Mouse (Mus musculus) liver, embryonic 12.5 days (tissue): ENCODE results near the gene Fnbp1. TPM values are rescaled to one million over a fixed set of nuclear protein-coding genes. Genes with fewer than 3 reads are reported as not detected.

Source experiments
- ATAC-seq: fragments of 200-750 bp; cut with Nextera tagmentation; 2 replicates; pipeline ENCODE4 v1.8.0; 2017; ENCODE audit warnings: moderate number of reproducible peaks, mild to moderate bottlenecking, moderate library complexity
- H3K27ac ChIP-seq: fragments of 300-500 bp; sonication (generic); 2 replicates; pipeline ENCODE4 v1.5.1; 2016; ENCODE audit warnings: mild to moderate bottlenecking
- H3K27me3 ChIP-seq: fragments of 300-500 bp; sonication (generic); replicated peaks from 2 replicates; pipeline ENCODE4 v1.6.1; 2016; ENCODE audit warnings: mild to moderate bottlenecking, moderate library complexity
- H3K36me3 ChIP-seq: fragments of 300-500 bp; sonication (generic); 2 replicates; pipeline ENCODE4 v1.6.1; 2016; ENCODE audit warnings: mild to moderate bottlenecking, moderate library complexity
- H3K4me1 ChIP-seq: fragments of 300-500 bp; sonication (generic); 2 replicates; pipeline ENCODE4 v1.6.1; 2016
- H3K4me2 ChIP-seq: fragments of 300-500 bp; sonication (generic); 2 replicates; pipeline ENCODE4 v1.6.1; 2016; ENCODE audit warnings: mild to moderate bottlenecking, moderate library complexity
- H3K4me3 ChIP-seq: fragments of 300-500 bp; sonication (generic); 2 replicates; pipeline ENCODE4 v1.5.1; 2016; ENCODE audit warnings: mild to moderate bottlenecking, moderate library complexity
- H3K9ac ChIP-seq: fragments of 300-500 bp; sonication (generic); 2 replicates; pipeline ENCODE4 v1.6.1; 2016; ENCODE audit warnings: mild to moderate bottlenecking, moderate library complexity
- H3K9me3 ChIP-seq: fragments of 300-500 bp; sonication (generic); replicated peaks from 2 replicates; pipeline ENCODE4 v1.6.1; 2016; ENCODE audit warnings: mild to moderate bottlenecking, moderate library complexity
- WGBS: fragments of 180-500 bp; shearing (Covaris S2); methylation state at CpG from one replicate; pipeline ENCODE4 v1.1.7; 2016; ENCODE audit not compliant: insufficient replicate concordance; 5-methylcytosine and 5-hydroxymethylcytosine counted together
- polyA plus RNA-seq: library from polyadenylated mRNA; unstranded; fragments of >200 nt; fragmentation: Nextera tagmentation; extraction: Ambion mirVana; gene quantifications from 2 replicates; pipeline ENCODE4 v1.2.1, GENCODE M21; 2016

The Fnbp1 gene
- polyA plus RNA-seq, 1 experiment from 2014 or later: 11.1 TPM

DNA sequence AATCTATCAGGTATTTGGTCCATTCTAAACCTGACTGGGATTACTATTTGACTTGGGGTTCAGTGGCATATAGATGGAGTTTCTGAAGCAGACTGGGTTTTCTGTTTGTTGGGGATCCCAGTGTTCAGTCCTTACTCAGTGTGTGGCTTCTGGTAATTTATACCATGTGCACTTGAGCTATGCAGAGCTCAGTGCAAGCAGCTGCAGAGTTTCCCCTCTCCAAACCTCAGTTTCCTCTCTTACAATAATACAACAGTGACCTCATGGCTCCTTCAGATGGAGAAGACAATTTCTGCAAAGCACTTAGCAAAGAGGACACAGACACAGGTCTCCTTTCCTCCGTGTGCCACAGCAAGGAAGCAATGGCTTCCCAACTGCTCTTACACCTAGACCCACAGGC is 3.1 kb upstream of the Fnbp1 start:
- H3K27me3 ChIP-seq: 0 out of 2 replicates have a peak, but pooled peaks cover 4% of the 10 kb centered on the region
- WGBS: 47% methylated on average over 1 of the region's 1 CpGs
- H3K36me3 ChIP-seq: peaks cover 3% of the 10 kb centered on the region; the same call in 1 of the 2 replicates
- H3K9me3 ChIP-seq: no peaks in the 10 kb centered on the region
- no peak overlapping the region for H3K4me3 ChIP-seq
- no peak overlapping the region for H3K4me2 ChIP-seq
- peaks cover 48% of the 10 kb centered on the region for H3K4me1 ChIP-seq
- no peak for ATAC-seq
- H3K27ac ChIP-seq: no peak overlapping the region
- H3K9ac ChIP-seq: no peak overlapping the region

DNA sequence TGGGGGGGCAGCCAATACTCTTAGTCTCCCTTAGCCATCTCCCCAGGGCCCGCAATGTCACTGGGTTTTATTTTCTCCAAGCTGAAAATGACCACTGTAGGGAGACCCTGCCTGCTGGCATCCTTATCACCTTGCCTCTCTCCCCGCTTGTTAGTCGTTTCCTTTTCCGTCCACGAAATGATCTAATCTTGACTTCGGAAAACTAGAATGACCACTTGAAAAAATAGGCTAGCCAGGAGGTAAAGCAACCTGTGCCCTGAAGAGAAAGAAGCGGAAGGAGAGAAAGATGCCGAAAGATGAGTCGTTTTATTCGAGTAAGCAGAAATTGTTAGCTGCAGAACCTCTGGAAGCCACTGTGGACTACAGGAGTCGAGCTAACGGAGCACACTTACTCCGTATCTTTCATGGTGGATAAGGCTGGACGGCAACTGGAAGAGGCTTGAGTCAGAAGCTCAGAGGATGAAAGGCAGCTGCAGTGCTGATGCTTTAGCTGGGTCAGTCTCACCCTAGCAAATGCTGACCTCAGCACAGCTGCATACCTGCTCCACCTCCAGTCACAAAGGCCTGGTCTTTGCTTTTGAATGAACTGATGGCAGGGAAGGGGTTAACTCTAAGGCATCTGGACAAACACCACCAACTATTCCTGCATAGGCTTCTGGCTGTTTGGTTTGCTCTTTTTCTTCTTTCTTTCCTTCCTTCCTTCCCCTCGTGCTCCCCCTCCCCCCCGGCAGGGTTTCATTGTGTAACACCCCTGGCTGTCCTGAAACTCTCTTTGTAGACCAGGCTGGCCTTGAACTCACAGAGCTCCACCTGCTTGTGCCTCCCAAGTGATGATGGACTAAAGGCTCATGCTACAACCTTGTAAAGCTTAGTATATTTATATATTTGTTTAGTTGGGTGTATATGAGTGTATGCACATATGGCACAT is 2.2 kb upstream of the Fnbp1 start:
- H3K27ac ChIP-seq: peak overlapping the region; percentile 54
- H3K4me3 ChIP-seq: peak overlapping the region; percentile 12
- 28% methylated on average over 16 of the region's 16 CpGs for WGBS
- H3K36me3 ChIP-seq: peaks cover 3% of the 10 kb centered on the region; the same call in 1 of the 2 replicates
- peak overlapping the region; percentile 36 for H3K4me2 ChIP-seq
- ATAC-seq: no peak
- no peaks in the 10 kb centered on the region for H3K9me3 ChIP-seq
- 0 out of 2 replicates have a peak, but pooled peaks cover 4% of the 10 kb centered on the region for H3K27me3 ChIP-seq
- H3K9ac ChIP-seq: 0 out of 2 replicates have a peak overlapping the region, but pooled peaks have one; percentile 3
- H3K4me1 ChIP-seq: peaks cover 55% of the 10 kb centered on the region

DNA sequence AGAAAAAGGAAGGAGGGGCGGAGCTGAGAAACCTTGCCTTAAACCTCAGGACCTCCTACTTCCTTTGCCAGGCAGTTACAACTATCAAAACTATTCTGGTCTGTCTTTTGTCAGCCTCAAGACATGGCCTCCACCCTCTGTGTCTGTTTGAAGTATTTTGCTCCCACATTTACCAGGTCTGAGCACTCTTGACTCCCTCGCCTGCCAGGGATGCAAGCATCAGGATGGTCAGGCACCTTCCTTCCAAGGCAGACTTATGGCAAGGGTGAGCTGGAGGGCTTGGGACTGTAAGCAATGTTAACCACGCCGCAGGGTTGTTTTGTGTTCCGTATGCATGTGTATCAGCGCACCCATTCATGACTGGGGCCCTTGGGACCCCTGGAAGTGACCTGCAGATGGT is 1.5 kb upstream of the Fnbp1 start:
- Histone ChIP-seq H3K27ac (peak overlapping the region; percentile 54), H3K4me2 (peak overlapping the region; percentile 36), H3K36me3 (peaks cover 3% of the 10 kb centered on the region; the same call in 1 of the 2 replicates), H3K27me3 (0 out of 2 replicates have a peak, but pooled peaks cover 4% of the 10 kb centered on the region), H3K4me3 (peak overlapping the region; percentile 12), H3K4me1 (peaks cover 61% of the 10 kb centered on the region), H3K9ac (no peak overlapping the region), H3K9me3 (no peaks in the 10 kb centered on the region)
- WGBS: 28% methylated on average over 6 of the region's 6 CpGs
- no peak for ATAC-seq

DNA sequence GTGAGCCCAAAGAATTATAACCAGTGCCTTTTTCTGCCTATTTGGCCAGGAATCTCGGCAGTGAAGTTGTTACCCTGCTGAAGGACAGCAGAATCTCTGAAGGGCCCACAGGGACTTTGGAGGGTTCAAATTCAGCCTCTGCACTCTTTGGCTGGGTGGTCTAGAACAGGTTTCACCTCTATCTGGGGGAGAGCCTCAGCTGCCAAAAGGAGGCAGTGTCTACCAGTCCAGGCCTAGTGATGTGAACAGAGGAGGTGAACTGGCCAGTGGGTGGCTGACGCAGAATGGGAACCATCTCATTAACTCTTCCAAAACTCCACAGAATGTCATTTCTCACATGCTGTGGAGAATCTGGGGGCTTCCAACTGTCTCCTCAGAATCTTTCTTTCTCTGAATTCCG is 697 bp upstream of the Fnbp1 start:
- ATAC-seq: no peak
- H3K4me1 ChIP-seq: peaks cover 62% of the 10 kb centered on the region
- H3K4me3 ChIP-seq: peak overlapping the region; percentile 81
- H3K36me3 ChIP-seq: no peaks in the 10 kb centered on the region; the same call in 1 of the 2 replicates
- H3K9ac ChIP-seq: peak overlapping the region; percentile 84; the same call in 1 of the 2 replicates
- WGBS: 23% methylated on average over 3 of the region's 3 CpGs
- H3K27me3 ChIP-seq: 0 out of 2 replicates have a peak, but pooled peaks cover 4% of the 10 kb centered on the region
- peak overlapping the region; percentile 99 for H3K4me2 ChIP-seq
- H3K27ac ChIP-seq: no peak overlapping the region
- no peaks in the 10 kb centered on the region for H3K9me3 ChIP-seq

DNA sequence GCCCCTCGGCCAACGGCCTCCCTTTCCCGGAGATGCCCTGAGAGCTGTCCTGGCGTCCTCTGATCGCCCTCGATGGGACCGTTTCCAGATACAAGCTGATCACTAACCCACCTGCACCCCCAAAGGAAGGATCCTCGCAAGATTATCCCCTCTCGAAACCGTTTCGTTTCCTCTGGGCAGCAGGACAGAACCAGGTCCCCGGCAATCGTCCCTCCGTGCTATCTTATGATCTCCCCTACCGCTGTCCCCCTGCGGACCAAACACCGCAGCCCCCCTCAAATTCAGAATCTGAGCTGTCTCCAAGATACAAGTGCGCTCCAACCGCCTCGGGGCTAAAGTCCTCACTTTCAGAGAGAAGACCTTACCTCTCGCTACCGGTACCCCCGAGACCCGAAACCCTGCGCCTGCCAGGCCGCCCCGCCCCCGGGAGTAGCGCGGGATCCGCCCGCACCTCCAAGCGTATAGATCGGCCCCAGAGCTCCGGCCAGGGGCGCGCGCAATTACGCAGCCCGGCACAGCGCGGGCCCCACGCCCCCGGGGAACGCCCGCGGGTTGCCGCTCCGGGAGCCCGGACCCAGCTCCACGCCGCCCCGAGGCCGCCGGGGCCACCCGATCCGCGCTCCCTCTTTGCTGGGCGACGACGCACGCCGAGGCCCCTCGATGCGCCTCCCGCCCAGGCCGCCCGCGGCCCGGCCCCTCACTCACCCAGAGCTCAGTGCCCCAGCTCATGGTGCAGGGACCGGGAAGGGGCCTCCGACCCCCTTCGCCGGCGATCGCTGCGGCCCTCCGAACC is 538 bp downstream of the Fnbp1 start:
- WGBS: under 1% methylated on average over 78 of the region's 78 CpGs

DNA sequence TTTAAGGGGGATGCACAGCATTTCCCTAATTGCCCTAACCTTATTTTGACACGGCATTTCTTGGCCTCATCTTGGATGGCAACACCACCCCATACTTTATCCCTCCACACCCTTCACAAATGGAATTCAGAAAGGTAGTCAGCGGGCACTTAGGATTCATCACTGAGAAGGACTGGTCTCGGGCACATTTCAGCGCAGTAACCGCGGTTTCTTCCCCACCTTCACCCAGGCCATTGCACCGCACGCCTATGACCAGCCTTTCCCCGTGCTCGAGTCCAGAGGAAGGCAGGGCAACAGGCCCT is 1.1 kb downstream of the Fnbp1 start:
- Histone ChIP-seq H3K27me3 (0 out of 2 replicates have a peak, but pooled peaks cover 4% of the 10 kb centered on the region), H3K4me1 (peaks cover 80% of the 10 kb centered on the region), H3K9ac (peak overlapping the region; percentile 84), H3K9me3 (no peaks in the 10 kb centered on the region), H3K4me2 (peak overlapping the region; percentile 99), H3K4me3 (peak overlapping the region; percentile 81), H3K36me3 (no peaks in the 10 kb centered on the region), H3K27ac (no peak overlapping the region)
- 6% methylated on average over 10 of the region's 10 CpGs for WGBS
- ATAC-seq: no peak

More for the DNA sequence above, 538 bp downstream of the Fnbp1 start:
- Histone ChIP-seq H3K27ac (peak overlapping the region; percentile 73), H3K4me1 (peaks cover 74% of the 10 kb centered on the region), H3K36me3 (no peaks in the 10 kb centered on the region; the same call in 1 of the 2 replicates), H3K4me2 (peak overlapping the region; percentile 99), H3K9me3 (no peaks in the 10 kb centered on the region), H3K27me3 (0 out of 2 replicates have a peak, but pooled peaks cover 4% of the 10 kb centered on the region), H3K4me3 (peak overlapping the region; percentile 81), H3K9ac (peak overlapping the region; percentile 84)
- ATAC-seq: peak; percentile 70

DNA sequence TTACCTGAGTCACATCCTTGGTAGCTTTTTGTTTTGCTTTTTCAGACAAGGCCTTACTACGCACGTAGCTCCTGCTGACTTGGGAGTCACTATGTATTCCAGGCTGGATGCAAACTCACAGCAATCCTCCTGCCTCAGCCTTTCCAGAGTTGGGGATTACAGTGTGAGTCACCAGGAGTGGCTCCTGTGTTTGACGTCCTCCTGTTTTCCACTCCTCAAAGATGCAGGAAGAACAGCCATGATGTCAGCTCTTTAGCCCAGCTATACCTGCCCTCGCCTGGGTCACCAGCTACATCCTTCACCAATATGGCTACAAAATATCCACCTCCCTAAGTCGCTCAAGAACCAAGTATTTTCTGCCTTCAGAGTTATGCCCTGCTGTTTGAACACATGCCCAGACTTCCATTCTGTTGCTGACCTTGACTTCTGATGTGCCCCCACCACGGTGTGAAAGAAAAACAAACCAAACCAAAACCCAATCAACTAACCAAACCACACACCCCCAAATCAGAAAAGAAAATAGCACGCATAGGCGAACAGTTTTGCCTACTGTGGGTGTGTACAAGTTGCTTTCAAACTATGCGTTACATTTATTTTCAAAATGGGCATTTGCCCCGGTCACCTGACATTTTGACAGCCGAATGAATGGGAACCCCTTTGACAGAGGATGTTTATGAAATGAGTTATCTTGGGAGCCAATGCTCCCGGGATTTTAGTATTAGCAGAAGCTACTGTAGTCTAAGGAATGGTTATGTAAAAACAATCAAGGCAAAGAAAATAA is 1.6 kb downstream of the Fnbp1 start:
- H3K4me1 ChIP-seq: peaks cover 85% of the 10 kb centered on the region
- H3K27ac ChIP-seq: no peak overlapping the region
- H3K27me3 ChIP-seq: 0 out of 2 replicates have a peak, but pooled peaks cover 4% of the 10 kb centered on the region
- H3K9ac ChIP-seq: no peak overlapping the region
- peak overlapping the region; percentile 81 for H3K4me3 ChIP-seq
- 63% methylated on average over 12 of the region's 12 CpGs for WGBS
- H3K9me3 ChIP-seq: no peaks in the 10 kb centered on the region
- ATAC-seq: no peak
- peak overlapping the region; percentile 99 for H3K4me2 ChIP-seq
- H3K36me3 ChIP-seq: no peaks in the 10 kb centered on the region

DNA sequence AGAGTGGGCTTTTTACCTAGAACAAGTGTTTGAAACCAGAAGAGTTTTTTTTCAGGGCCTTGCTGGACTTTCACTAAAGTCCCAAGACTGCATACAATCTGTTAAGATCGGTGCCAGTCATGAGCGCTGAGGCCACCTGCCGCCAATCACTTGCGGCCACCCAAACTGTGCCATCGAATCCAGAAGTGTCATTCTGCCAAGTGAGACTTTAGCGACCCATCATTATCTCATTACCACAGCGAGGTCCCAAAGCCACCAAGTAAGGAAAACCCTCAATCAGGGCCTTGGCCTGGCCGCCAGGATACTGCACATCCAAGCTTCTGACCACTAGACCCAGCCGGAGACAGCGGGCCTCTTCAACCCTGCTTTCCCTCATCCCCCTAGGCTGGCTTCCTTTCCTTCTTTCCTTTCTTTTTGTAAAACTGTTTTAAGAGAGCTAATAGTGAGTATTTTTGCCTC is 2.6 kb downstream of the Fnbp1 start:
- Histone ChIP-seq H3K27ac (no peak overlapping the region), H3K4me2 (no peak overlapping the region), H3K9ac (no peak overlapping the region), H3K9me3 (no peaks in the 10 kb centered on the region), H3K4me1 (peaks cover 86% of the 10 kb centered on the region), H3K36me3 (no peaks in the 10 kb centered on the region), H3K27me3 (0 out of 2 replicates have a peak, but pooled peaks cover 4% of the 10 kb centered on the region), H3K4me3 (no peak overlapping the region)
- 53% methylated on average over 10 of the region's 10 CpGs for WGBS
- no peak for ATAC-seq

DNA sequence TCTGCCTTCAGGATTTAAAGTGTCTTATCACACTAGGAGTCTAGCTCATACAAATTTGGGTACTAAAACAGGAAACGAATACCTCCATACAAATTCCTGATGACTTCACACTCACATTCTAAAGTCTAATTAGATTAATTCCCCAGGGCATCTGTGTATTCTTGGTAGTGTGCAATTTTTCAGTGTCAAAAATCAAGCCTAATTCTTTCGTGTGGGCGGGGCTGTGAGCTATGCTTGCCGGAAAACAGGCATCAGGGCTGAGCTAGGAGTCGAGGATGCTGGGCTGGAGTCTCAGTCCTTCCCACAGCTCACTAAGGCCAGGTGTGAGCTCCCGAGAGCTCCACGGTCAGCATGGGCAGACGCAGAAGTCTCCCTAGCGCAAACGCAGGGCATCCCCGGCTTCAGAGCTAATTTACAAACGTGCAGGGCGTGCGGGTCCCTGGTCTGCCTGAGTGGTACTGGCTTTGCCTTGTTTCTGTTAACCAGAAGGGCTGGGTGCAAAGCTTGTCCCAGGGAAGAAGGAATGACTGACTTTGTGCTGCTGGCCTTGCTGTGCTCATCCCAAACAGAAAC is 4.7 kb downstream of the Fnbp1 start:
- Histone ChIP-seq H3K4me2 (no peak overlapping the region), H3K4me3 (no peak overlapping the region), H3K36me3 (no peaks in the 10 kb centered on the region), H3K9me3 (no peaks in the 10 kb centered on the region), H3K27me3 (no peaks in the 10 kb centered on the region), H3K4me1 (peaks cover 77% of the 10 kb centered on the region), H3K27ac (no peak overlapping the region), H3K9ac (no peak overlapping the region)
- ATAC-seq: no peak
- WGBS: 70% methylated on average over 14 of the region's 14 CpGs

DNA sequence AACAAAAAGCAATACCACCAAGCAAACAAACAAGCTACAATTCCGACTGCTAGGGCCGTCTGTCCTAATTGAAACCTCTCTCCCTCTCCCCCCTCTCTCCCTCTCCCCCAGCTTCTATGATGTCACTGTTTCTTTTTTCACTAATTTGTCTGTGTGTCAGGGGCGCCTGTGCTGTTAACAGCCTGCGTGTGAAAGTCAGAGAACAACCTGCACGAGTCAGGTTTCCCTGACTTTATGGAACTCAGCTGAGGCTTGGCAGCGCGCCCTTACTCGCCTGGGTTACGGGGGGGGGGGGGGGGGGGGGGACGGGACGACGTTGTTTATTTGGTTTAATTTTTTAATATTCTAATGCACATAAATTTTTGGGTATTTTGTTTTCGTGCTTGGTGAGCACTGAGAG is 5.5 kb downstream of the Fnbp1 start:
- Histone ChIP-seq H3K9ac (no peak overlapping the region), H3K4me2 (no peak overlapping the region), H3K36me3 (no peaks in the 10 kb centered on the region), H3K27me3 (no peaks in the 10 kb centered on the region), H3K4me3 (no peak overlapping the region), H3K9me3 (no peaks in the 10 kb centered on the region), H3K27ac (no peak overlapping the region), H3K4me1 (peaks cover 76% of the 10 kb centered on the region)
- ATAC-seq: no peak
- WGBS: 66% methylated on average over 13 of the region's 13 CpGs

DNA sequence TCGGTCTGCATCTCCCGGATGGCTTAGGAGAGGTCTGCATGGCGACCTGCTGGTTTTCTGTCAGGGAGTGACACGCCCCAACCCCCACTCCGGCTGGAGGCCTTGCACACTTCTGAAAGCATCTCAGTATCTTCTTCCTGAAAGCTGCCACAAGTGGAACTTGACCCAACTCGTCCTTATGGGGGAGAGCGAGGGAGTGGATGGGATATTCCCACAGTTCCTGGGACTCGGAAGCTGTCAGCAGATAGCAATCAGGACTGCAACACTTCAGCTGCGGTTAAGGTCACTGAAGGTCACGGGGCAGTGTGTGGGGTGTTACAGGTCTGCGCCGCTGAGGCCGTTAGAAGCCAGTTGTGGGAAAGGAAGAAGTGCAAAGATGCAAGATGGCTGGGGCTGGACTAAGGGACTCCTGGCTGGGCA is 6.3 kb downstream of the Fnbp1 start:
- Histone ChIP-seq H3K4me1 (peaks cover 76% of the 10 kb centered on the region), H3K4me2 (no peak overlapping the region), H3K27ac (peak overlapping the region; percentile 21; the same call in 1 of the 2 replicates), H3K36me3 (no peaks in the 10 kb centered on the region), H3K27me3 (no peaks in the 10 kb centered on the region), H3K9me3 (no peaks in the 10 kb centered on the region), H3K4me3 (no peak overlapping the region), H3K9ac (no peak overlapping the region)
- ATAC-seq: no peak
- 21% methylated on average over 13 of the region's 13 CpGs for WGBS
